Mouse (Mus musculus): ENCODE measurements at regions not wholly inside any gene's neighbourhood (a gene's known extent, or its start where the extent isn't known, plus 50 kb on each side); places are given as distances from the start of the nearest gene placed in this dataset.
A peak's percentile ranks its signal among the peaks of the same experiment; 100 is the strongest.
"Not testable (repeated sequence)": the region's sequence is repeated elsewhere in the genome, so short reads cannot be mapped to it uniquely, and the experiment has no call there.

GRCm38 (mm10) chr9:9606322-9606721 is 367.4 kb upstream of the Arhgap42 start:
- no peak for DNase-seq (ENCODE audit: extremely low read depth, insufficient read length, low spot score)

DNA sequence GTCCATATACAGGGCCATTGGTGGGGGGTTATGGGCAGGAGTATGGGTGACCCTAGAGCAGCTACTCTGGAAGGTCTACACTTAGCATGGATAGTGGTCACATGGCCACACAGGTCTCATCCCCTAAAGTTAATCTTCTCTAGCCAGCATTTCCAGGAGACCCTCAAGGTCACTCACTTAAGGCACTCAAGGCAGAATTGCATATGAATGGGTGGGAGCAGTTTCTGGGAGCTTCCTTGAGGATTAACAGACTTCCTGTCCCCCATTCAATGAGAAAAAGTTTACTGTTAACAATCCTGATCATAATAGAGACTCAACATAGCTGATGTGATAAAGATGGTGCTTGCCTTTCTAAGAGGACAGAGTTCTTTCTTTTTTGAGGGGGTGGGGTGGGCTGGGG is 352.4 kb upstream of the Arhgap42 start:
- DNase-seq (ENCODE audit: extremely low read depth, insufficient read length, low spot score), result no peak

DNA sequence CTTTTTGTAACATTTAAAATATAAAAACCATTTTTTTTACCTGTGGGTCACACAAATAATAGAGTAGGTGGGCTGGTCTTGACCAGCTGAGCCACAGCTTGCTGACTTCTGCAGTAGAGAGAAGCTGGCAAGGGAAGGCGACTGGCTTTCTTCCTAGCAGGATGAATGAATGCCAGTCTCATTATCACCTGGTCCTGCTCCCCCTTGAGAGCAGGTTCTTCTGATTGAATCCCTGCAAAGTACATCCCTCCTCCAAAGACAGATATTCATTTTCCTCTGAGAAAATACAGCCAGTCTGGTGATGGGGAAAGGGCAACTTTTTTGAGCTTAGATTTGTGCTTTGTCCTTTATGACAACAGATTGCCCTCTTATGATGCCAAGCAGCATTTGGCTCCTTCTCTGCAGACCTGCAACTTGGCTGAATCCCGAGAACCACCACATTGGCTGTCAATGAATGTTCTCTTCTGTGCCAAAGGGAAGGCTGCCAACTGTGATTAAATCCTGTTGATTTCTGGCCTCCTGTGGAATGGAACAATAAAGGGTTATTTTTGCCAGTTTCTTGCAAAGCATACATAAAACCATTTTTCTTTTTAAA is 344.2 kb upstream of the Arhgap42 start:
- DNase-seq (ENCODE audit: extremely low read depth, insufficient read length, low spot score), result no peak

GRCm38 (mm10) chr9:9582301-9583010 is 343.6 kb upstream of the Arhgap42 start:
- DNase-seq (ENCODE audit: extremely low read depth, insufficient read length, low spot score), result no peak

- DNase-seq (ENCODE audit: extremely low read depth, insufficient read length, low spot score), result no peak
These were observed 329.2 kb upstream of the Arhgap42 start for GRCm38 (mm10) chr9:9568040-9568649.

- no peak for DNase-seq (ENCODE audit: extremely low read depth, insufficient read length, low spot score)
These were observed 325.6 kb upstream of the Arhgap42 start for GRCm38 (mm10) chr9:9564551-9564950.

GRCm38 (mm10) chr9:9548657-9549056 is 309.8 kb upstream of the Arhgap42 start:
- DNase-seq (ENCODE audit: extremely low read depth, insufficient read length, low spot score), result no peak

DNA sequence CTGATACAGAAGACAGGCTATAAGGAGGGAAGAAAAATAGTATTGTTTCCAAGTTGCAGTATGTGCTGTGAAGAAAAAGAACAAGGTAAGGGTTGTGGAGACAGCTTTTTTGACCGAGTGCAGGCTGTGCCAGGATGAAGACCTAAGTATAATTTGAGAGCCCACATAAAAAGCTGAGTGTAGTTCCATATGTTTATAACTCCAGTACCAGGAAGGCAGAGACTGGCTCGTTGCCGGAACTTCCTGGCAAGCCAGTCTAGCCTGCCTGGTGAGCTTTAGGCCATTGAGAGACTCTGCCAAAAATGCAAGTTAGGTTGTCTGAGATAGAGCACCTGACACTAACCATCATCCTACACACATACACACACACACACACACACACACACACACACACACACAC is 308.7 kb upstream of the Arhgap42 start:
- no peak for DNase-seq (ENCODE audit: extremely low read depth, insufficient read length, low spot score)

DNA sequence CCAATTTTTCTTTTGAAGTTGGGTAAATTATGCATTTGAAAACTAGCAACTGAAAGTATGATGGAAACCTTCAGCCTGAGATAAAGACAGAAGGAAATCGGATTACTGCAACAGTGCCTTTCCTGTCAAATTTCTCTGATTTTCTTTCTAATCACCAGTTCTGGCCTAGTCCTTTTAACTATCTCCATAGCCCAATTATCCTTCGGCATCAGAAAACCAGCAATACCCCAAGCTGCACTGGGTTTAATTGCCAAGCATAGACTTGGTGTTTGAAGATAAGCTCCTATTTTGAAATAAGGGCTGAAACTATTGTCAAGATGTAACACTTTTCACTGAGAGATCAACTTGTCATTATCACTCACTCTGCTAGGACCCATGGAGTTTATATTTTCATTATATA is 308.2 kb upstream of the Arhgap42 start:
- no peak for DNase-seq (ENCODE audit: extremely low read depth, insufficient read length, low spot score)

DNA sequence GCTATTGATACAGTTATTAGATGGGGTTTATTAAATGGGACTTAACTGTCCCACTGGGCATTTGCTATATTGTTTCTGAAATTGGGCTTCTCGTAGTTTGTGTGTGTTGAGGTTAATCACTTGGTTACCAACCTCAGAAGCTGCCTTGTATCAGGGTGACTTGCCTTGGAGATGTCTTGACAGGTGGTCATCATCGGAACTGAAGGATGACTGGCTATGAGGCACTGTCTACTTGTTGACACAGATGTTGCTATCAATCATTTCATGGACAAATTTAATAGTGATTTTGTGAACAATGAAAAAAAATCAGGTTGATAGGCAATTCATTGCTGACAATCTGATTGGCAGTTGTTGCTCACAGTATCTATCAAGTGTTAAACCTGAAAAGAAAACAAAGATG is 261.4 kb upstream of the Arhgap42 start:
- DNase-seq (ENCODE audit: extremely low read depth, insufficient read length, low spot score), result no peak

GRCm38 (mm10) chr9:9493594-9494182 is 254.8 kb upstream of the Arhgap42 start:
- DNase-seq (ENCODE audit: extremely low read depth, insufficient read length, low spot score), result no peak

DNA sequence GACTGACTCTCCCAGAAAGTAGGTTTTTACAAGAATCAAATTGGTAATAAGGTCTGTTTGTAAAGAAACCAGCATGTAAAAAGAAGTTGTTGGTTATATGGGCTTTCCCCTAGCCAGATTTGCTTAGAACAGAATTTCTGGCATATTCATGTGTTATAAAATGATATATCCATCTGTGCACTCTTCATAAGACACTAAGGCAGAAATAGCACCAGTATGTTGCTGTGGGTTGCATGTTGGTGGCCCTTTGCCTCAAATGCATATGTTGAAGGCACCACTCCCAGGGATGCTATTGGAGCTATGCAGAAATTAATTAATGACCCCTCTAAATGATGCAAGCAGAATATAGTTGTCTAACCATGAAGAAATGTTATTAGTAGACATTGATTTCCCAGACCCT is 238.2 kb upstream of the Arhgap42 start:
- no peak for DNase-seq (ENCODE audit: extremely low read depth, insufficient read length, low spot score)

- DNase-seq (ENCODE audit: extremely low read depth, insufficient read length, low spot score), result no peak
These were observed 236.3 kb upstream of the Arhgap42 start for GRCm38 (mm10) chr9:9475009-9475744.

DNA sequence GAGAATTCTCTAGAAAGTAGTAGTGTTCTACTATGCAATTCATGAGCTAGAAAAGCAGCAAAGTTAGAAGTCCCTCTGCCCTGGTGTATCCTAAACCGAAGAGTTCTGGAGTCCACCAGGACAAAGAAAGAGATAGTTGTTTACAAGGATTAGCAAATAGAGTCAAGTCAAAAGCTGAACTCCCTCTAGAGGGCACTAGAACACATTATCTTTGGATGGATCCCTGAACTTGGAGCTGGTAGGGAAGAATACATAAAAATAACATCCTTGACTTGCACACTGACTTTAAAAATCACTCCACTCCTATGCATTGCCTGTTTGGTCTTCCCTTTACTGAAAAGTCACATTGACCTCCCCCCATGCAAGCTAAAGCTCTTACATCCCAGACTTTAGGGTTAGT is 205.3 kb upstream of the Arhgap42 start:
- no peak for DNase-seq (ENCODE audit: extremely low read depth, insufficient read length, low spot score)

GRCm38 (mm10) chr9:9420326-9420725 is 181.4 kb upstream of the Arhgap42 start:
- DNase-seq (ENCODE audit: extremely low read depth, insufficient read length, low spot score), result no peak

DNA sequence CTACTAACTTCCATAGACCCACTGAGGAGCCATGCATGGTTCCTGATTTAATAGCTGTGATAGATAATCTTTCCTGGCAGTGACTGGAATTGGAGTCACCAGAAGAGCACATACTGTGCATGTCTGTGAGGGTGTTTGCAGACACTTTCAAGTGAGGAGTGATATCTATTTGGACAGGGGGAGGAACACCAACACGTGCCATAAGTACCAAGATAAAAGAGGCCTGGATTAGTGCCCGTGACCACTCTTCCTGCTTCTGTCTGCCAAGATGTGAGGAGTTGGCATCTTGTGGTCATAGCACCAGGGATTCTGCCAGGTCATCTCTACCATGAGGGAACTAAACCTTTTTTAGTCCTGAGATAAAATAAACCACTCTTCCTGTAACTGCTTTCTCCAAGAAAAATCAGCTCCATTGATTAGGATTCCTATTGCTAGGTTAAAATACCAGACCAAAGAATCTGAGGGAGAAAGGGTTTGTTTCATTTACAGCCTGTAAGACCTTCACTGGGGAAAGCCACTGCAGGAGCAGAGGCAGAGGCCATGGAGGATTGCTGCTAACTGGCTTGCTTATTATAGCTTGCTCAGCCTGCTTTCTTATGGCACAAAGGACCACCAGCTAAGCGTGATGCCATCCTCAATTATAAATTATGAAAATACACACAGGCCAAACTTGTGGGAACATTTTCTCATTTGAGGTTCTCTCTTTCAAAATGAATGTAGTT is 173.7 kb upstream of the Arhgap42 start:
- no peak for DNase-seq (ENCODE audit: extremely low read depth, insufficient read length, low spot score)

DNA sequence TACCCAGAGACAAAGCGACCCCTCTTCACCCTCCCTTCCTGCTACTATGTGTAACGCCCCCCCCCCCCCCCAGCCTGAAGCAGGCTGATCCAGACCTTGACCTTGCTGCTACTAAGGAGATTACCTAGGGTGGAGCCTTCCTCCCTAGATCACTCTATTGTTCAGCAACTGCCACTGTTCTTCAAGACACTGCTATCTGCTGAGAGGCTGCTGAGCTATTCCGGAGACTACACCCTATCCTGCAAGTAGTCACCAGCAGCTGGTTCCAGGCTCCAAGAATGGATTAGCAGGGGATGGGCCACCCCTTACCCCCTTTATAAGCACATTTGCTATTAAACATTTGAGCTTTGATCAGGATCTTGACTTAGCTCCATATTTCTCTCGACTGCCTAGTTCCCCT is 155.3 kb upstream of the Arhgap42 start:
- not testable (repeated sequence) for DNase-seq (ENCODE audit: extremely low read depth, insufficient read length, low spot score)

GRCm38 (mm10) chr9:9376650-9377189 is 137.8 kb upstream of the Arhgap42 start:
- no peak for DNase-seq (ENCODE audit: extremely low read depth, insufficient read length, low spot score)

DNA sequence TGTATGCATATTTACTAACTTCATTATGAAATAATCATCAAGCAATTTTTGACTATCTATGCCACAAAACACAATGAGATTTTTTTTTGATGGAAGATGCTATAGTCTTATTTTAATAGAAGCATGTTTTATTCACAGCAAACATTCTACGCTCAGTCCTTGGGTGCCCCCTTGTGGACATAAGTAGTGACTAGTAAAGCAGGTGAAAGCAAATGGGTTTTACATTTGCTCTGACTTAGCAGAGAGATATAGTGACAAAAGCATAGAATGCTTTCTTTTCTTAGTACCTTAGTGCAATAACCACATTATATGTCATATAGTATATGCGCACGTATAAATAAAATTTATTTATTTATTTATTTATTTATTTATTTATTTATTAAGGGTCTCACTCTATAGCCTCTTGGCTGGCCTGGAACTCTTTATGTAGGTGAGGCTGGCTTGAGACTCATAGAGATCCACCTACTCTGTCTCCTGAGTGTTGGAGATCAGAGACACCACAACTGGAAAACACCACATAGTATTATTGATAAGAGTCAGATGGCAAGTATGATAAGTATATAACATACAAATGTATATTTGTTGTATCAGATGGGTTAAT is 136.5 kb upstream of the Arhgap42 start:
- peak; percentile 20 for DNase-seq (ENCODE audit: extremely low read depth, insufficient read length, low spot score)

- no peak for DNase-seq (ENCODE audit: extremely low read depth, insufficient read length, low spot score)
These were observed 133.7 kb upstream of the Arhgap42 start for GRCm38 (mm10) chr9:9372594-9372993.

All from 3134 (cell line).